11 mouse cellular contexts compared by ENCODE assay signal in the genomic region with DNA sequence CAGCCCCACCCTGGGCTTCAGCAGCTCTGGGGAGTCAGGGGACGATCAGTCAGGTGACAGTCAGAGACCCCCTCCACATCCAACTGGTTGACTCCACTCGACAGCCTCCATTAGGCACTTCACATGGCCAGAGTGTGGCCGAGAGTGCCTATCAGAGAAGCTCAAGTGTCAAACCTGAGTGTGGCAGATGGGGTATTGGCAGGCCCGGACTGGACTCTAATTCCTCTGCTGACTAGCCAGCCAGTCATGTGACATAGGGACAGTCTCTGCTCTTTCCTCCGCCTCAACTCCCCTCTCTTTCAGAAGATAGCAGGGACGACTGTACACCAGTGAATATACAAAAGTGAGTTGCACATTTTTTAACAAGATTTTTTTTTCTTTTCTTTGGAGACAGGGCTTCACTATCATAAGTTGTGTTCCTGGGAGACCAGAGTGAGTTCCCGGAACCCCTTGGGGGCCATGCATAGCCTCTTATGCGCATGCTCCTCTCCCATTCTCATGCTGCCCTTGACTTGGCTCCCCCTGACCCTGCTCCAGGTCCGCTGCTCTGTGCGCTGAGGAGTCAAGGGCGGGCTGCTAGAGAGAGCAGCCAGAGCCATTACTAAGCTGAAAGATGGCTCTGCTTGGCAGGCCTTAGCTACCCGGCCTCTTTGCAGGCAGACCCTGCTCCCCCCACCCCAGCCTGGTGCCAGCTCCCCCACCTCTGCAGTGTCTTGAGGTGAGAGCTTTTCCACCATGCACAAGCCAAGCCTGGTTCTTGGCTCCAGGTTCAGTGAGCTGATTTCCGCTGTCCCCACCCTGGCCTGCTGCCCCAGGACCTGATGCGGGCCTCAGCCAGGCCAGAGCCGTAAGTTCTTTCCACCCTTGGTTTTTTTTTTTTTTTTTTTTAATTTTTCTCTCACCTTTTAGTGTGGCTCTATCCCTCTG. TPM values are rescaled to one million over a fixed set of nuclear protein-coding genes. Genes with fewer than 3 reads are reported as not detected.
"Had no signal": no experiment of that assay in that cellular context is flagged by ENCODE, and none has a peak within 500 bp of the region (broad histone marks: within the 10 kb centered on the region; RNA-seq: fewer than 3 reads in every experiment).

No protein-coding gene starts in this region.

- H3K27ac ChIP-seq: layer of hippocampus, adult 2 months; limb, embryonic 12.5 days; liver, embryonic 14.5 days; midbrain, embryonic 13.5 days; stomach, postnatal 0 days had no signal

- H3K9ac ChIP-seq: limb, embryonic 12.5 days; liver, embryonic 14.5 days; midbrain, embryonic 13.5 days had no signal

- H3K4me2 ChIP-seq: limb, embryonic 12.5 days; midbrain, embryonic 13.5 days had no signal

- ATAC-seq: midbrain, embryonic 13.5 days had no signal

- DNase-seq: kidney, postnatal 10 days; kidney, postnatal 4 days; lung, adult 18-20 months; right cerebral cortex, postnatal 14 days; thymus, postnatal 4 days had no signal

- H3K9me3 ChIP-seq: limb, embryonic 12.5 days; midbrain, embryonic 13.5 days had no signal

- H3K36me3 ChIP-seq: limb, embryonic 12.5 days; midbrain, embryonic 13.5 days had no signal

- H3K27me3 ChIP-seq: midbrain, embryonic 13.5 days had no signal

- H3K4me3 ChIP-seq: layer of hippocampus, adult 2 months; limb, embryonic 12.5 days; midbrain, embryonic 13.5 days had no signal

RNA-seq across cellular contexts. Expression of gene Wnt11, which starts 10.8 kb away (rescaled TPM):
- total RNA-seq: megakaryocyte progenitor cell, adult 5-6 weeks had no signal
